Mouse (Mus musculus) CD8-positive naive resting alpha-beta T cell, adult 57 days (primary cell): ENCODE data around the gene Clcn7. TPM values are rescaled to one million over a fixed set of nuclear protein-coding genes. Genes with fewer than 3 reads are reported as not detected.

Experiments
- total RNA-seq: library from RNA; stranded (reverse); gene quantifications from one replicate; pipeline ENCODE4 v1.2.4, GENCODE M21; 2023

The Clcn7 gene
- 35.2 TPM for total RNA-seq

GRCm38 (mm10) chr17:25133275-25133698 lies at the start of gene Clcn7:
Gene Clcn7 (plus strand): TSS chr17:25133391.

GRCm38 (mm10) chr17:25083444-25083931 lies 49.7 kb upstream of the Clcn7 start, which contains the start of gene Tmem204:
Gene Tmem204 (minus strand): TSS chr17:25083591.

DNA sequence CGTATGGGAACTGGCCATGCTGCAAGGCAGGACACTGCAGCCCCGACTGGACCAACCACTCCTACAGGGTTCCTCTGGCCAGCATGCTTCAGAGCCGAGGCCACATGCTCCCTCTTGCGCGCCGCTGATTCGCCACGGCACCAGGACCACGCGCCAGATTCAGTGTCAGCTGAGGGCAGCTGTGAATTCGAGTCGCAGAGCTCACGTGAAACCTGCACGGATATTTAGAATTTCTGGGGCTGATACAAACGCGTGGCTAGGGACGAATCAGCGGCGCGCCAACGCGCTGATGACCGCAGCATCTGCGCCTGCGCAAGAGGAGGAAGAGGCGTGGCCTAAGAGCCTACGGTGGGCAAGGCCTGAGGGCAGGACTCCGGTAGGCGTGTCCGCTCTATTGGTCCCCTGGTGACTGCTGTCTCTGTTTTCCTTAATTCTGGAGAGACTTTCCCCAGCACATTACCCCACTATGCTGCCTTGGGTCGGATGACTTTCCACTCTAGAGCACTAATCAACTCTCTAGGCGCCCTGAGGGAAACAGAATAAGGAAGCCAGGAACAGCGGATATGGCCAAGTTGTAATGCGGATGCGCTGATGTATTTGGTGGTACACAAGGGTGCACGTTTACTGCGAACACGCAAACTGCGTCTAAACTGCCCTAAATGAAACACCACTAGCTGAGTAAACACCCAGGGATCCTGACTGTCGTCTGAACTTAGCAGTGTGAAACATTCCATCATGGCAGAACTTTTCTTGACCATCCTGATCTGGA lies 17.3 kb upstream of the Clcn7 start, which contains the start of gene Telo2:
Telo2 (minus strand) TSS at position 304 of the 769 bp plus-strand sequence.

DNA sequence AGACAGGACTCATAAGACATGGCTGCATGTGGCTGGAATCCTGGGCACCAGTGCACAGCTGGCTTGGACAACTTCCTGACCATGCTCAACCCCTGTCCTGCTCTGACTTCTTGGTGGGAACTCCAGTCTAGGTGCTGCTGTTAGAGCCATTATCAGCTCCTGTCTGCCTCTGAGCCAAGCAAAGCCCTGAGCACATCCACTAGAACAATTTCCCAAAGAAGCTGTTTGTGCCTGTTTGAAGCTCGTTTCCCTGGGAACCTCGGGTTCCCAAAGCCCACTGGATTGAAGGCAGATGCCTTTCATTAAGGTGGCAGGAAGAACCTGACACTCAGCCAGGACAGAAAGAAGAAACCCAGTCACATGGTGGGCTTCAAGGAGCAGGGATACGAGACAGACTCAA lies 12.8 kb upstream of the Clcn7 start, which contains the start of gene Ptx4:
Ptx4 (plus strand) TSS at position 355 of the 400 bp plus-strand sequence.

DNA sequence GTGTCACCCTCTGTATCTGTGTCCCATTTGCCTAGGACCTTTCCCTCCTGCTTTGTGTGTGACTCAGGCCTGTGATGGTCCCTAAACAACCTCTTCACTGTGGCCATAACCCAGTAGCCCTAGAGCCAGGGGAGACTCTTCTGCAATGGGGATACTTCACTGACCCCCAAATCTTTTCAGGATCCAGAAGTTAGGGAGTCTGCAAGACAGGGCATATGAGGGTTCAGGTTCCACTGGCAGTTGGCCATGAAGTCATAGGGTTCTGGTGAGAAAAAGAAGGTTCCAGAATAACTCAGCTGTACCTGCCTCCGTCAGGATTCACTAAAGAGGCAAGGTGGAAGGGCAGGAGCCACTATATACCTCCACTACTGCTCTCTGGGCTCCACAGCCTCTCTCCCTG lies 29.0 kb downstream of the Clcn7 start, which contains the start of gene Ccdc154:
Ccdc154 (plus strand) TSS at position 301 of the 400 bp plus-strand sequence.

GRCm38 (mm10) chr17:25175411-25175810 lies 42.2 kb downstream of the Clcn7 start, which contains the start of gene Gm38655:
Gene Gm38655 (minus strand): TSS chr17:25175471.

DNA sequence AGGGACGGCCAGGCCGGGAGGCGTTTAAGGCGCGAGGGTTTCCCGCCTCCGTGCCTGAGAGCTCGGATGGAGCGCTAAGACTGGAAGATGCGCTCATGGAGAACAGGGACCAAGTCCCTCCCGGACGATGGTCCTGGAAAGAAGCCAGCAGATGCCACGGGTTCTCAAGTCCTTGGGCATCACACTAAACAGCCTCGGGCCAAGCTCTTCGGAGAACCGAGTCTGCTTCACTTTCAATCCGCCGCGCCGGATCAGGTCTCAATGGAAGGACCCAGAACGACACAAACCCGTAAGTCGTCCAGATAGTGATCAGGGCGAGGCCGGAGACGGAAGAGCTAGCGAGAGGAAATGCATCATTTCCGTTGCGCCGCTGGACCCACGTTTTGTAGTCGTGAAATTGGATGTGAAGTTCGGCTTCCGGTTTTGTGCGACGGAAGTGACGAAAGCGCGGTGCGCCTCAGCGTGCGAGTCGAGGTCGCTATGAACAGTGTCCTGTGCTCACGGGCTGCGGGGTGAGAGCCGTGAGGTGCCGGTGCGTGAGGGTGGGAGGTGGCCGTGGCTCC lies 51.0 kb downstream of the Clcn7 start, which contains the start of gene BC003965:
BC003965 (plus strand) TSS at position 426 of the 563 bp plus-strand sequence.

GRCm38 (mm10) chr17:25188150-25189031 lies 55.2 kb downstream of the Clcn7 start, which contains the start of gene Unkl:
Gene Unkl (plus strand): TSS chr17:25188397.

Other genes starting within 250 kb of the Clcn7 start
- 53.6 TPM for gene Nubp2, start 247.0 kb upstream of the Clcn7 start, total RNA-seq
- gene Spsb3, start 246.7 kb upstream of the Clcn7 start, total RNA-seq, result 28.9 TPM
- gene Eme2, start 238.3 kb upstream of the Clcn7 start, total RNA-seq, result 66.2 TPM
- 44.8 TPM for gene Mrps34, start 238.3 kb upstream of the Clcn7 start, total RNA-seq
- gene Nme3, start 236.9 kb upstream of the Clcn7 start, total RNA-seq, result 24.0 TPM
- gene Mapk8ip3, start 196.4 kb upstream of the Clcn7 start, total RNA-seq, result 226 TPM
- 18.5 TPM for gene Jpt2, start 172.7 kb upstream of the Clcn7 start, total RNA-seq
- gene Cramp1l, start 117.6 kb upstream of the Clcn7 start, total RNA-seq, result 36.7 TPM
- 31.4 TPM for gene Ift140, start 117.3 kb upstream of the Clcn7 start, total RNA-seq
- not detected for gene Tmem204, start 49.8 kb upstream of the Clcn7 start, total RNA-seq
- gene Telo2, start 17.4 kb upstream of the Clcn7 start, total RNA-seq, result 38.0 TPM
- gene Ptx4, start 12.6 kb upstream of the Clcn7 start, total RNA-seq, result not detected
- gene Ccdc154, start 29.1 kb downstream of the Clcn7 start, total RNA-seq, result 0.61 TPM
- not detected for gene Gm38655, start 42.1 kb downstream of the Clcn7 start, total RNA-seq
- gene BC003965, start 51.2 kb downstream of the Clcn7 start, total RNA-seq, result 13.3 TPM
- 76.9 TPM for gene Unkl, start 55.0 kb downstream of the Clcn7 start, total RNA-seq
- gene Gnptg, start 106.7 kb downstream of the Clcn7 start, total RNA-seq, result 59.6 TPM
- gene Tsr3, start 106.8 kb downstream of the Clcn7 start, total RNA-seq, result 23.3 TPM
- gene Baiap3, start 123.0 kb downstream of the Clcn7 start, total RNA-seq, result 29.1 TPM
- gene Ube2i, start 141.2 kb downstream of the Clcn7 start, total RNA-seq, result 409 TPM
- not detected for gene Prss34, start 165.0 kb downstream of the Clcn7 start, total RNA-seq
- gene Prss28, start 175.3 kb downstream of the Clcn7 start, total RNA-seq, result not detected
- gene Prss29, start 185.3 kb downstream of the Clcn7 start, total RNA-seq, result not detected
- not detected for gene Tpsab1, start 212.2 kb downstream of the Clcn7 start, total RNA-seq
- gene Tpsb2, start 232.9 kb downstream of the Clcn7 start, total RNA-seq, result not detected
- not detected for gene Tpsg1, start 235.9 kb downstream of the Clcn7 start, total RNA-seq